In genomic region chr1:23958668-23959414, GRCm38 (mm10) we compare ENCODE assay signal across 8 mouse cellular contexts. TPM values are rescaled to one million over a fixed set of nuclear protein-coding genes. Genes with fewer than 3 reads are reported as not detected.
DNase-seq lines count a peak whose midpoint lies in the region; ATAC-seq and TF ChIP-seq lines count a peak whose summit lies in the region.

No protein-coding gene starts in this region.

- H3K4me1 ChIP-seq in ES-E14 (ENCODE audit: control insufficient read depth in 2 of 2, insufficient read depth in 2 of 2, low read length in 2 of 2, poor library complexity in 1 of 2), result peaks cover 0 to 7% of the 10 kb centered on the region in 2 experiments; a peak in 1 of 4 replicates
- H3K4me1 ChIP-seq in forebrain, embryonic 15.5 days, result no peaks in the 10 kb centered on the region
- no peaks in the 10 kb centered on the region for H3K4me1 ChIP-seq in liver, embryonic 16.5 days (ENCODE audit: control insufficient read depth, low read depth, low read length)
- H3K4me1 ChIP-seq in cerebellum, adult 2 months (ENCODE audit: control insufficient read depth, insufficient read depth, low read length), result no peaks in the 10 kb centered on the region

- no peak overlapping the region for H3K27ac ChIP-seq in ES-E14 (ENCODE audit: insufficient read depth, low read depth, low read length, poor library complexity, severe bottlenecking)
- no peak overlapping the region for H3K27ac ChIP-seq in forebrain, embryonic 15.5 days (replicated peaks)
- no peak overlapping the region for H3K27ac ChIP-seq in liver, embryonic 16.5 days (ENCODE audit: low read length)
- H3K27ac ChIP-seq in cerebellum, adult 2 months (ENCODE audit: insufficient read depth, low read length), result no peak overlapping the region

- TF ChIP-seq CTCF in cerebellum, adult 2 months (IDR thresholded peaks at IDR 0.05; ENCODE audit: borderline replicate concordance, insufficient read depth, low read depth, low read length), result no peak

- in situ Hi-C loops in ES-E14 (cut with MboI; ENCODE audit: low sequenced_read_pairs in 2 of 2, unreplicated experiment in 2 of 2), result no loop called here

- no peaks in the 10 kb centered on the region for H3K36me3 ChIP-seq in ES-E14 (ENCODE audit: control insufficient read depth, insufficient read depth, low read length, poor library complexity, severe bottlenecking)
- no peaks in the 10 kb centered on the region for H3K36me3 ChIP-seq in forebrain, embryonic 15.5 days
- H3K36me3 ChIP-seq in liver, embryonic 16.5 days (ENCODE audit: control insufficient read depth, insufficient read depth), result no peaks in the 10 kb centered on the region

- H3K4me2 ChIP-seq in forebrain, embryonic 15.5 days (replicated peaks), result peak overlapping the region; percentile 11
- H3K4me2 ChIP-seq in liver, embryonic 16.5 days (ENCODE audit: low read depth, low read length), result peak overlapping the region; percentile 31

- no peaks in the 10 kb centered on the region for H3K9me3 ChIP-seq in ES-E14 (ENCODE audit: control insufficient read depth, insufficient read depth, low read depth, low read length)
- H3K9me3 ChIP-seq in forebrain, embryonic 15.5 days, result no peaks in the 10 kb centered on the region
- H3K9me3 ChIP-seq in liver, embryonic 16.5 days (replicated peaks; ENCODE audit: control insufficient read depth, low read length), result no peaks in the 10 kb centered on the region

- no peak for TF ChIP-seq POLR2A in cerebellum, adult 2 months (IDR thresholded peaks at IDR 0.05; ENCODE audit: borderline replicate concordance, insufficient read depth, low read length)

- H3K27me3 ChIP-seq in forebrain, embryonic 15.5 days, result no peaks in the 10 kb centered on the region
- H3K27me3 ChIP-seq in liver, embryonic 16.5 days (ENCODE audit: control insufficient read depth, insufficient read depth, low read depth, low read length), result no peaks in the 10 kb centered on the region
- H3K27me3 ChIP-seq in cerebellum, adult 2 months (ENCODE audit: control insufficient read depth, insufficient read depth, low read length), result no peaks in the 10 kb centered on the region

- 11% methylated on average over 13 of the region's 13 CpGs for WGBS in forebrain, embryonic 15.5 days
- 17% methylated on average over 13 of the region's 13 CpGs for WGBS in liver, embryonic 16.5 days (ENCODE audit: insufficient replicate concordance)
- WGBS in cerebellum, adult 2 months, result 25% methylated on average over 13 of the region's 13 CpGs

- no peak overlapping the region for H3K9ac ChIP-seq in ES-E14 (ENCODE audit: insufficient read depth, low read depth, low read length, poor library complexity, severe bottlenecking)
- H3K9ac ChIP-seq in forebrain, embryonic 15.5 days (replicated peaks), result no peak overlapping the region
- H3K9ac ChIP-seq in liver, embryonic 16.5 days (ENCODE audit: low read depth, low read length), result no peak overlapping the region

- peak overlapping the region; percentile 34 to 69 for H3K4me3 ChIP-seq in ES-E14 (ENCODE audit: insufficient read depth in 1 of 2, low read depth in 1 of 2, low read length in 2 of 2, poor library complexity in 1 of 2, severe bottlenecking in 1 of 2)
- no peak overlapping the region for H3K4me3 ChIP-seq in forebrain, embryonic 15.5 days
- peak overlapping the region; percentile 26 for H3K4me3 ChIP-seq in liver, embryonic 16.5 days (ENCODE audit: low read depth, low read length)
- H3K4me3 ChIP-seq in cerebellum, adult 2 months (replicated peaks; ENCODE audit: insufficient read depth, low read depth, low read length), result no peak overlapping the region

- ATAC-seq in forebrain, embryonic 15.5 days (replicated peaks), result no peak
- ATAC-seq in liver, embryonic 16.5 days (ENCODE audit: low read depth), result peak; percentile 63; the same call in 1 of the 2 replicates

- peak; percentile 1 for DNase-seq in adrenal gland, adult 2 months
- no peak for DNase-seq in adrenal gland, postnatal 36 days
- DNase-seq in ES-E14 (ENCODE audit: low read depth, low spot score), result no peak
- no peak for DNase-seq in layer of hippocampus, postnatal 36 days
- no peak for DNase-seq in cerebellum, adult 2 months
- DNase-seq in adrenal gland, adult (ENCODE audit: inconsistent age in 2 of 2, low spot score in 1 of 2), result no peak

TF ChIP-seq in ES-E14, 5 proteins besides CTCF, POLR2A, EP300 and RAD21:
- no peak for TF ChIP-seq ZNF384 (IDR thresholded peaks at IDR 0.05; ENCODE audit: low read depth, low read length)
- TF ChIP-seq MAFK (IDR thresholded peaks at IDR 0.05; ENCODE audit: insufficient read depth, low read depth, low read length), result no peak
- no peak for TF ChIP-seq CHD2 (IDR thresholded peaks at IDR 0.05; ENCODE audit: low read depth, low read length)
- TF ChIP-seq HCFC1 (IDR thresholded peaks at IDR 0.05; ENCODE audit: borderline replicate concordance, insufficient read depth, low read length), result no peak
- TF ChIP-seq ZC3H11A (IDR thresholded peaks at IDR 0.05; ENCODE audit: borderline replicate concordance, low read depth, low read length), result no peak

RNA-seq across cellular contexts. Expression of gene Smap1, which starts 36.7 kb away (rescaled TPM):
- total RNA-seq in adrenal gland, adult 2 months (2021), result 10 to 100 TPM; 56.6 to 96.9 TPM
- 15.3 and 34.4 TPM in 2 replicates for polyA plus RNA-seq in adrenal gland, adult 2 months (2012; rRNA removed)
- total RNA-seq in adrenal gland, postnatal 36 days (2021), result 10 to 100 TPM; 60.6 to 74.5 TPM
- total RNA-seq in ES-E14 (2012; rRNA removed), result 36.3 and 41.3 TPM in 2 replicates
- polyA plus RNA-seq in forebrain, embryonic 15.5 days (2015; fragmentation: Nextera tagmentation; extraction: Ambion mirVana), result 87.9 and 91.8 TPM in 2 replicates
- polyA plus RNA-seq in liver, embryonic 16.5 days (2015; fragmentation: Nextera tagmentation; extraction: Ambion mirVana), result 14.7 and 16.1 TPM in 2 replicates
- total RNA-seq in layer of hippocampus, postnatal 36 days (2021), result 100 to 1,000 TPM; 136 to 152 TPM
- polyA plus RNA-seq in cerebellum, adult 2 months (2012; rRNA removed), result 132 and 148 TPM in 2 replicates

RNA-seq across cellular contexts. Expression of gene Sdhaf4, which starts 46.6 kb away (rescaled TPM):
- total RNA-seq in adrenal gland, adult 2 months (2021), result 10 to 100 TPM; 46.8 to 69.4 TPM
- polyA plus RNA-seq in adrenal gland, adult 2 months (2012; rRNA removed), result 1.7 and 2.7 TPM in 2 replicates
- 10 to 100 TPM; 52.7 to 74.2 TPM for total RNA-seq in adrenal gland, postnatal 36 days (2021)
- total RNA-seq in ES-E14 (2012; rRNA removed), result 18.2 and 21.0 TPM in 2 replicates
- 102 and 112 TPM in 2 replicates for polyA plus RNA-seq in forebrain, embryonic 15.5 days (2015; fragmentation: Nextera tagmentation; extraction: Ambion mirVana)
- polyA plus RNA-seq in liver, embryonic 16.5 days (2015; fragmentation: Nextera tagmentation; extraction: Ambion mirVana), result 25.2 and 26.0 TPM in 2 replicates
- 10 to 100 TPM; 39.5 to 53.5 TPM for total RNA-seq in layer of hippocampus, postnatal 36 days (2021)
- 67.5 and 67.8 TPM in 2 replicates for polyA plus RNA-seq in cerebellum, adult 2 months (2012; rRNA removed)

Comparison
In these comparisons a context has a peak if more than half of its experiments do, and no peak if none do; other contexts are left out.
1. H3K4me3 ChIP-seq: peak in ES-E14 (2 of 2) and liver, embryonic 16.5 days (single experiment); none in forebrain, embryonic 15.5 days (single experiment) and cerebellum, adult 2 months (single experiment).